Comparison of ENCODE assay signal across 8 mouse cellular contexts in the genomic region with DNA sequence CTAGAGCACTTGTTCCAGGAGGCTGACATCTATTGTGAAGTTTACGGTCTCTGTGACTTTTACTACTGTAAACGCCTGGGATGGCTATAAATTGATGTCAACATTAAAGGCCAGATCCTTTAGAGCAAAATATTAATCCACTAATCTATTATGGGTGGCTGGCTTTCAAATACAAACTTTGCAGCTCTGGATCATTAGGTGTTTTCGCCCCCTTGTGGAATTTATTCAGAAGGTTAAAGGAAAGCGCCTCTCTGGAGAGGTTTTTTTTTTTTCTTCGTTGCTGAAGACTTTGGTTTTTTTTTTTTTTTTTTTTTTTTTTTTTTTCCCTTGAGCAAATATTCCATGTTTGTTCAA. TPM values are rescaled to one million over a fixed set of nuclear protein-coding genes. Genes with fewer than 3 reads are reported as not detected.
A peak's percentile ranks its signal among the peaks of the same experiment; 100 is the strongest.
DNase-seq lines count a peak whose midpoint lies in the region; ATAC-seq and TF ChIP-seq lines count a peak whose summit lies in the region.

No protein-coding gene starts in this region.

- peak; percentile 79 for TF ChIP-seq CTCF in stomach, postnatal 0 days (IDR thresholded peaks at IDR 0.05; ENCODE audit: low read depth)

- H3K4me2 ChIP-seq in stomach, postnatal 0 days (replicated peaks; ENCODE audit: low read depth) = peak overlapping the region; percentile 44; the same call in 1 of the 2 replicates

- no peak for DNase-seq in cerebellum, adult 8-10 months
- peak; percentile 15 to 30 for DNase-seq in B cell, adult 2 months
- DNase-seq in embryonic facial prominence, embryonic 10.5 days (ENCODE audit: low spot score) = peak; percentile 17
- peak; percentile 79 for DNase-seq in hindlimb bud, embryonic 11.5 days (ENCODE audit: extremely low spot score, low read depth, low spot score)
- peak; percentile 62 for DNase-seq in lung, postnatal 10 days
- DNase-seq in stomach, postnatal 0 days (ENCODE audit: low spot score) = no peak
- no peak for DNase-seq in urinary bladder, postnatal 10 days (ENCODE audit: low spot score)

- peaks cover 7% of the 10 kb centered on the region for H3K36me3 ChIP-seq in embryonic facial prominence, embryonic 10.5 days (replicated peaks)
- no peaks in the 10 kb centered on the region for H3K36me3 ChIP-seq in stomach, postnatal 0 days (ENCODE audit: control insufficient read depth, insufficient read depth, low read length)

- ATAC-seq in cerebellum, adult (ENCODE audit: insufficient number of reproducible peaks, low FRiP score, low TSS enrichment) = peak; percentile 10; the same call in 1 of the 2 replicates
- peak; percentile 31; the same call in 1 of the 2 replicates for ATAC-seq in stomach, postnatal 0 days (ENCODE audit: low FRiP score, low TSS enrichment)

- H3K4me3 ChIP-seq in embryonic facial prominence, embryonic 10.5 days = no peak overlapping the region
- H3K4me3 ChIP-seq in stomach, postnatal 0 days (ENCODE audit: low read depth, low read length) = no peak overlapping the region

- no peaks in the 10 kb centered on the region for H3K9me3 ChIP-seq in embryonic facial prominence, embryonic 10.5 days
- H3K9me3 ChIP-seq in stomach, postnatal 0 days (ENCODE audit: control insufficient read depth, low read length) = no peaks in the 10 kb centered on the region

- 14% methylated on average over 5 of the region's 5 CpGs for WGBS in embryonic facial prominence, embryonic 10.5 days
- WGBS in stomach, postnatal 0 days = 1% methylated on average over 5 of the region's 5 CpGs

- no peak for TF ChIP-seq EP300 in stomach, postnatal 0 days (optimal IDR thresholded peaks at IDR 0.05)

- peak overlapping the region; percentile 45; the same call in 1 of the 2 replicates for H3K27ac ChIP-seq in embryonic facial prominence, embryonic 10.5 days (replicated peaks)
- H3K27ac ChIP-seq in stomach, postnatal 0 days (replicated peaks) = no peak overlapping the region

- no peak overlapping the region for H3K9ac ChIP-seq in stomach, postnatal 0 days (ENCODE audit: low read length)

- H3K27me3 ChIP-seq in embryonic facial prominence, embryonic 10.5 days (replicated peaks; ENCODE audit: low read depth, poor library complexity, severe bottlenecking) = no peaks in the 10 kb centered on the region
- H3K27me3 ChIP-seq in stomach, postnatal 0 days (ENCODE audit: control insufficient read depth, insufficient read depth, low read length) = no peaks in the 10 kb centered on the region

- peaks cover 45% of the 10 kb centered on the region for H3K4me1 ChIP-seq in embryonic facial prominence, embryonic 10.5 days
- H3K4me1 ChIP-seq in stomach, postnatal 0 days (replicated peaks; ENCODE audit: control insufficient read depth, insufficient read depth) = no peaks in the 10 kb centered on the region; the same call in 1 of the 2 replicates

RNA-seq across cellular contexts. Expression of gene Cited2, which starts 4.9 kb away (rescaled TPM):
- 43.6 and 53.3 TPM in 2 replicates for polyA plus RNA-seq in embryonic facial prominence, embryonic 10.5 days (2016; fragmentation: Nextera tagmentation; extraction: Ambion mirVana)
- polyA plus RNA-seq in stomach, postnatal 0 days (2015; fragmentation: Nextera tagmentation; extraction: Ambion mirVana) = 33.0 and 33.7 TPM in 2 replicates

Comparison
In these comparisons a context has a peak if more than half of its experiments do, and no peak if none do; other contexts are left out.
1. DNase-seq: peak in B cell, adult 2 months (2 of 2), embryonic facial prominence, embryonic 10.5 days (single experiment), hindlimb bud, embryonic 11.5 days (single experiment) and lung, postnatal 10 days (single experiment); none in cerebellum, adult 8-10 months (single experiment), stomach, postnatal 0 days (single experiment) and urinary bladder, postnatal 10 days (single experiment).